Mouse (Mus musculus): ENCODE data around the gene Mllt1. TPM values are rescaled to one million over a fixed set of nuclear protein-coding genes. Genes with fewer than 3 reads are reported as not detected.

Mllt1 gene
- 55.0 TPM for polyA plus RNA-seq (2021)

- peaks cover 7% of the 10 kb centered on the region for H3K27me3 ChIP-seq
- ChIA-PET CTCF (no interaction called here), POLR2A (no interaction called here)
- no peak for TF ChIP-seq CTCF (IDR thresholded peaks at IDR 0.05)
- ATAC-seq (peak; percentile 98), DNase-seq (ENCODE audit: low read depth, low spot score) (peak; percentile 56)
- in situ Hi-C loops (cut with MboI; ENCODE audit: low pct_unique_long_range_greater_than_20kb) = no loop called here
Observed at GRCm38 (mm10) chr17:56935363-56936131, at the start of gene Mllt1. Gene Mllt1 (minus strand): TSS chr17:56935415.

- no peak for DNase-seq (ENCODE audit: low read depth, low spot score)
- no peak for ATAC-seq
- CTCF ChIA-PET = no interaction called here
- in situ Hi-C loops (cut with MboI; ENCODE audit: low pct_unique_long_range_greater_than_20kb) = no loop called here
- POLR2A ChIA-PET = no interaction called here
- no peaks in the 10 kb centered on the region for H3K27me3 ChIP-seq
- no peak for TF ChIP-seq CTCF (IDR thresholded peaks at IDR 0.05)
Observed at GRCm38 (mm10) chr17:56984886-56985285, 49.7 kb upstream of the Mllt1 start.

- in situ Hi-C loops (cut with MboI; ENCODE audit: low pct_unique_long_range_greater_than_20kb) = no loop called here
Observed at GRCm38 (mm10) chr17:56982013-56982412, 46.8 kb upstream of the Mllt1 start, which contains the start of gene Acer1. Gene Acer1 (minus strand): TSS chr17:56982126.

GRCm38 (mm10) chr17:56981049-56981448 is 45.8 kb upstream of the Mllt1 start:
- ChIA-PET POLR2A (no interaction called here), CTCF (no interaction called here)
- ATAC-seq = no peak

More at GRCm38 (mm10) chr17:56982013-56982412, 46.8 kb upstream of the Mllt1 start, which contains the start of gene Acer1:
- TF ChIP-seq CTCF (IDR thresholded peaks at IDR 0.05) = no peak
- no peak for DNase-seq (ENCODE audit: low read depth, low spot score)
- ChIA-PET CTCF (no interaction called here), POLR2A (no interaction called here)
- no peak for ATAC-seq
- H3K27me3 ChIP-seq = no peaks in the 10 kb centered on the region

GRCm38 (mm10) chr17:56979524-56979923 is 44.3 kb upstream of the Mllt1 start:
- H3K27me3 ChIP-seq = no peaks in the 10 kb centered on the region
- POLR2A ChIA-PET = interaction anchor here (0.9 kb wide), 1 partner anchor 11 kb away, joined by 3 read pairs; the partner anchor contains the start of gene Clpp
- no peak for DNase-seq (ENCODE audit: low read depth, low spot score)
- ATAC-seq = no peak
- in situ Hi-C loops (cut with MboI; ENCODE audit: low pct_unique_long_range_greater_than_20kb) = no loop called here
- TF ChIP-seq CTCF (IDR thresholded peaks at IDR 0.05) = no peak
- CTCF ChIA-PET = no interaction called here

More at GRCm38 (mm10) chr17:56981049-56981448, 45.8 kb upstream of the Mllt1 start:
- H3K27me3 ChIP-seq = no peaks in the 10 kb centered on the region
- no peak for TF ChIP-seq CTCF (IDR thresholded peaks at IDR 0.05)
- no peak for DNase-seq (ENCODE audit: low read depth, low spot score)
- in situ Hi-C loops (cut with MboI; ENCODE audit: low pct_unique_long_range_greater_than_20kb) = no loop called here

- in situ Hi-C loops (cut with MboI; ENCODE audit: low pct_unique_long_range_greater_than_20kb) = no loop called here
- POLR2A ChIA-PET = no interaction called here
- no peak for DNase-seq (ENCODE audit: low read depth, low spot score)
- ATAC-seq = no peak
- CTCF ChIA-PET = no interaction called here
- H3K27me3 ChIP-seq = peaks cover 2% of the 10 kb centered on the region
- TF ChIP-seq CTCF (IDR thresholded peaks at IDR 0.05) = no peak
Observed at GRCm38 (mm10) chr17:56976531-56977390, 41.5 kb upstream of the Mllt1 start.

- POLR2A ChIA-PET = no interaction called here
- in situ Hi-C loops (cut with MboI; ENCODE audit: low pct_unique_long_range_greater_than_20kb) = no loop called here
- TF ChIP-seq CTCF (IDR thresholded peaks at IDR 0.05) = no peak
- DNase-seq (ENCODE audit: low read depth, low spot score) (no peak), ATAC-seq (no peak)
- peaks cover 12% of the 10 kb centered on the region for H3K27me3 ChIP-seq
- CTCF ChIA-PET = interaction anchor here (1.0 to 1.1 kb wide), 2 partner anchors 12 to 14 kb away, joined by 3 read pairs; no protein-coding TSS in a partner anchor
Observed at GRCm38 (mm10) chr17:56975391-56975790, 40.2 kb upstream of the Mllt1 start.

- no peak for TF ChIP-seq CTCF (IDR thresholded peaks at IDR 0.05)
- in situ Hi-C loops (cut with MboI; ENCODE audit: low pct_unique_long_range_greater_than_20kb) = no loop called here
- no peak for ATAC-seq
- peaks cover 18% of the 10 kb centered on the region for H3K27me3 ChIP-seq
- no peak for DNase-seq (ENCODE audit: low read depth, low spot score)
- ChIA-PET POLR2A (no interaction called here), CTCF (interaction anchor here (1.0 to 1.1 kb wide), 2 partner anchors 12 to 15 kb away, joined by 3 read pairs; no protein-coding TSS in a partner anchor)
Observed at GRCm38 (mm10) chr17:56974708-56975240, 39.6 kb upstream of the Mllt1 start.

GRCm38 (mm10) chr17:56973956-56974707 is 38.9 kb upstream of the Mllt1 start:
- no peak for TF ChIP-seq CTCF (IDR thresholded peaks at IDR 0.05)
- H3K27me3 ChIP-seq = peaks cover 24% of the 10 kb centered on the region
- ChIA-PET POLR2A (no interaction called here), CTCF (no interaction called here)
- DNase-seq (ENCODE audit: low read depth, low spot score) (no peak), ATAC-seq (no peak)
- in situ Hi-C loops (cut with MboI; ENCODE audit: low pct_unique_long_range_greater_than_20kb) = no loop called here

GRCm38 (mm10) chr17:56970081-56970480 is 34.9 kb upstream of the Mllt1 start:
- no peak for TF ChIP-seq CTCF (IDR thresholded peaks at IDR 0.05)
- peaks cover 52% of the 10 kb centered on the region for H3K27me3 ChIP-seq
- in situ Hi-C loops (cut with MboI; ENCODE audit: low pct_unique_long_range_greater_than_20kb) = no loop called here
- ATAC-seq = no peak
- ChIA-PET CTCF (no interaction called here), POLR2A (no interaction called here)
- DNase-seq (ENCODE audit: low read depth, low spot score) = no peak
